Mouse (Mus musculus) adrenal gland (tissue): ENCODE measurements at regions not wholly inside any gene's neighbourhood (a gene's known extent, or its start where the extent isn't known, plus 50 kb on each side); places are given as distances from the start of the nearest gene placed in this dataset.
"Not testable (repeated sequence)": the region's sequence is repeated elsewhere in the genome, so short reads cannot be mapped to it uniquely, and the experiment has no call there.

Experiments used
- intact Hi-C: fragments of 180-260 bp; cut with DNase I; formaldehyde crosslinking; loops from one replicate; pipeline ENCODE4 v1.15.1; 2025

GRCm38 (mm10) chr1:30564757-30565156 is 309.0 kb downstream of the Phf3 start:
- intact Hi-C loops, result no loop called here

DNA sequence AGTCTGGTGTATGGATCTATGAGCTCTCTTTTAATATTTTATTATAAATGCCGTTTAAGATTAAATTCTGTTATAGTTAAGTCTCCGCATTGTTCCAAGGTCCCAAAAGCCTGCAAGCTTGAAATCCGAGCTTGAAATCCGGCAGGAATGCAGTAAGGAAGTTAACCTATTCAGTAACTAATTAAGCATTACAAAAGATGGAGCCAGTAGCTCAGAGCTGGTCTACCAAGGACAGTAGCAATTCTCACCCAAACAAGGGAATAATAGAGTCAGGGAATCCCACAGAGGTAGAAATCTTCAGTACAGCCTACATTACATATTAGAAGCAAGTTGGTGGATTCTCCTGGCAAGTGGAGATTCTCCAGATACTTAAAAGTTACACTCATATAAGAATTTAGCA is 325.0 kb downstream of the Phf3 start:
- intact Hi-C loops, result not testable (repeated sequence)

- intact Hi-C loops, result no loop called here
Observed at GRCm38 (mm10) chr1:30540088-30540698, 333.5 kb downstream of the Phf3 start.

DNA sequence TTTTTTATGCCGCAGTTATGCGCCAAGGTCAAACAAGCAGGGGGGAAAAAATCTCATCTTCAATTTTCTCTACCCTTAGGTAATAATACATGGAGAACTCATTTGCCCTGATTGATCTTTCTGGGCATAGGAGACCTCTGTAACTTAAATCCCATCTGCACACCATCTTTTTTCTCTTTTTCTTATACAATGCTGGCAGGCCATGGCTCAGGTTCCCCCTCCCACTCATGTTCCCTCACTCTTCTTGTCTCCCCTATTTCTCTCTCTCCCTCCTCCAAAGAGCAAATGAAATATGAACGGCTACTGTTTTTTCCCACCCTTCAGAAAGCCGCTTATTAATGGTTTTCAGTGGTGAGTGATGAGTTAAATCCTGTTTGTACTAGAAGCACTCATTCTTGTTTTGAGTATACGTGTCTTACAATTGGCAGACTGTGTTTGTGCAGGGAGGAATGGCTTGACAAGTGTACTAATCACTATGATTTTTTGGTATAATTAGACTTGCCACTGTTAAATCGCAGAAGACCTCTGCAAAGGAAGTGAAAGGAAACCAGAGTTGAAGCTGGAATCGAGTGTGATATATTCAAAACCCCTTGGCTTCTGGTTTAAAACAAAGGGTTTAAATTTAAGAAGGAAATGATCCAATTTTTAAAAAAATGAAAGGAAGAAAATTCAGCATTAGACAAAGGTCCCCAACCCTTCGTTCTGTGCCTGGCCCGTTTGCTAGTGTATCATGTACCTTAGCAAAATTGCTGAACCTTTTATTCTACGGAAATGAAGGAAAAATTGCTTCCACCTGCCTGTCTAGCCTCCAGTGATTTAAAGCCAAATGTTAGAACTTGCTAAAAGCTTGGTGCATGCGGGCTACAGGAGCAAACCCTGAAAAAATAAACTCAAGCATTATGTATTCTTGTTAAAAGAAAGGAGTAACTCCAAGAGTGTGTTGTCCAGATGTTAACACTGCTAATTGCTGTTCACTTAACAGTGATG is 336.4 kb downstream of the Phf3 start:
- intact Hi-C loops, result no loop called here

GRCm38 (mm10) chr1:30517348-30517747 is 356.4 kb downstream of the Phf3 start:
- intact Hi-C loops, result no loop called here

- intact Hi-C loops, result no loop called here
Observed at GRCm38 (mm10) chr1:30515846-30516245, 357.9 kb downstream of the Phf3 start.

- intact Hi-C loops, result no loop called here
Observed at GRCm38 (mm10) chr1:30503224-30503623, 370.5 kb downstream of the Phf3 start.

DNA sequence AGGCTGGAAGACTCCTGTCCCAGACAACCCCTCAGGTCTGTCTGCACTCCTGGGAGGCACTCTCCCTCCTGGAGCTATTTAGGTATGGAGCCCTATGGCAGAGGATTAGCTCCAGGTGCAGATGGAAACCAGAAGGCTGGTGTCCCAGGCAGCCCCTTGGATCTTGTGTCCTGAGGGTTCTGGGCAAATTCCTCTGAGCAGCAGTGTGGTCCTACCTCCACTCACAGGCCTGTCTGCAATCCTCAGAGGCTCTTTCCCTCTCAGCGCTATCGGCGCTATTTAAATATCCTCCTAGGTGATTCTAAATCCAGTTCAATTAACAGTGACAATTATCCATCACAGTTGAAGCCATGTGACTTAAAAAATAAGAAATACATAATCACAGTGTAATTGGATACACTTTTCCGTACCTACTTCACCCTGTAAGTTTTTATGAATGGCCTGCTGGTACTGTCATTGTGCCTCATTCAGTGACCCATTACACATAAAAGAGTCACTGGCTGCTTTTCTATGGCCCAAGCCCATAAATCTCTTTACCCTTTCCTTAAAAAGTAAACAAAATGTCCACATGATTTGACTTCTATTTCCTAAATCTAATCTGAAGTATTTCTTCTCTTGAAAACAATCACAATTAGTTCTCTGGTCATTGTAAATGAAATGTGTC is 413.3 kb downstream of the Phf3 start:
- intact Hi-C loops, result no loop called here

- intact Hi-C loops, result no loop called here
Observed at GRCm38 (mm10) chr1:30437964-30438363, 435.8 kb downstream of the Phf3 start.

DNA sequence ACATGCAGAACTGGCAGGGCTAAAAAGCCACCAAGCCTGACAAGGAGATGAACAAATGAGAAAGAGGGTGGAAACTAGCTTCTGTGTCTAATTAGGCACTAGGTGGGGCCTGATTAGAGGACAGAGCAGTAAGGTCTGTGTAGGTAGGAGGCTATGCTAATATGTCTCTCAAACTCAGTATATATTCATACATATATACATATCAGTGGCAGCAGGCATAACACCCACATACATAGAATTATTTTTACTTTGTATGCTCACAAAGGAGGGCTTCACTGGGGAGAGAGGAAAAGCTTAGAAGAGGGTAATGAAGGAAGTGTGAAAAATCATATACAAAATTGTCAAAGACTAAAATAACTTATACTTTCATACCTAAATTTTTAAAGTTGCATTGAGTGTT is 457.1 kb downstream of the Phf3 start:
- intact Hi-C loops, result no loop called here

GRCm38 (mm10) chr1:30414881-30415439 is 458.8 kb downstream of the Phf3 start:
- intact Hi-C loops, result no loop called here
